Mouse (Mus musculus) bone marrow macrophage, adult 2 months (primary cell): Measurements from ENCODE around the gene Pidd1.

Experiments
- CTCF ChIP-seq: IDR thresholded peaks from 2 replicates; pipeline ENCODE4 v1.5.1; 2012; ENCODE audit warnings: low read depth, mild to moderate bottlenecking, low read length, moderate library complexity
- POLR2A ChIP-seq: IDR thresholded peaks from 2 replicates; pipeline ENCODE4 v1.6.1; 2012; ENCODE audit warnings: mild to moderate bottlenecking, low read depth, low read length, borderline replicate concordance

DNA sequence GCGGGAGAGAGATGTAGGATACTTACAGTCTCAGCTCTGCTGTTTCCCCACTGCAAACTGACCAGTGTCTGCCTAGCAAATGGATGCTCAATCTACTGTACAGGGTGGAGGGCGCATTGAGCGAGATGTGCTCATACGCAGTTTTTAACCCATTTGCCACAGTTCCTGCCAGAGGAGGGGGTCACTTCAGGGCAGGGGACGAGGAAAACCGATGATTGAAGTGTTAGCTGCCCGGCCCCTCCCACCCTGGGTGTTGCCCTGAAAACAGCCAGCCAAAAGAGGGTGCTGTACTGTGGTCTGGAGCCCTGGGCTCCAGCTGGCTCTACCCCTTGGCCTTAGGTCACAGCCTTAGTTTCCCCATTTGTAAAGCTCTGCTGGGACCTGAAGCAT lies 33.2 kb upstream of the Pidd1 start:
- TF ChIP-seq CTCF (no peak), POLR2A (no peak)
